7 mouse cellular contexts compared by ENCODE assay signal in genomic region chr10:18234560-18235401, GRCm38 (mm10). TPM values are rescaled to one million over a fixed set of nuclear protein-coding genes. Genes with fewer than 3 reads are reported as not detected.
DNase-seq lines count a peak whose midpoint lies in the region; ATAC-seq lines count a peak whose summit lies in the region.

Gene Ccdc28a, minus strand, starts transcription at chr10:18234998.

- H3K27ac ChIP-seq in intestine, embryonic 16.5 days (ENCODE audit: low read length) = peak within 1 kb of the TSS; percentile 65
- H3K27ac ChIP-seq in midbrain, embryonic 11.5 days (ENCODE audit: low read depth, low read length) = peak within 1 kb of the TSS; percentile 41; the same call in 1 of the 2 replicates

- H3K4me1 ChIP-seq in intestine, embryonic 16.5 days (ENCODE audit: control insufficient read depth, insufficient read depth, low read length) = no peaks in the 10 kb centered on the region
- H3K4me1 ChIP-seq in midbrain, embryonic 11.5 days (ENCODE audit: control insufficient read depth, insufficient read depth, low read length) = peaks cover 6% of the 10 kb centered on the region; the same call in 1 of the 2 replicates

- peak; percentile 91 for DNase-seq in adrenal gland, adult 8-10 months
- DNase-seq in embryo, embryonic 9.5 days (ENCODE audit: extremely low spot score) = peak; percentile 95
- peak; percentile 82 to 95 for DNase-seq in gastrocnemius, postnatal 4 days (ENCODE audit: low spot score in 2 of 2)
- DNase-seq in left cerebral cortex, postnatal 36 days (ENCODE audit: low spot score in 2 of 2) = peak; percentile 95 to 96
- peak; percentile 99 for DNase-seq in midbrain, embryonic 11.5 days (ENCODE audit: low spot score, missing footprints)
- peak; percentile 88 for DNase-seq in skeletal muscle tissue, adult 2 months (ENCODE audit: low read depth, low spot score)

- no peaks in the 10 kb centered on the region for H3K36me3 ChIP-seq in intestine, embryonic 16.5 days (ENCODE audit: control insufficient read depth, insufficient read depth, low read length)
- no peaks in the 10 kb centered on the region for H3K36me3 ChIP-seq in midbrain, embryonic 11.5 days (ENCODE audit: control insufficient read depth, insufficient read depth, low read length)

- ATAC-seq in intestine, embryonic 16.5 days = peak; percentile 98
- peak; percentile 99 for ATAC-seq in midbrain, embryonic 11.5 days (ENCODE audit: low FRiP score)

- 2% methylated on average over 41 of the region's 41 CpGs for WGBS in intestine, embryonic 16.5 days
- 2% methylated on average over 41 of the region's 41 CpGs for WGBS in midbrain, embryonic 11.5 days

- H3K9ac ChIP-seq in intestine, embryonic 16.5 days (ENCODE audit: low read depth, low read length) = peak within 1 kb of the TSS; percentile 77
- H3K9ac ChIP-seq in midbrain, embryonic 11.5 days (ENCODE audit: low read length) = peak within 1 kb of the TSS; percentile 70

- H3K4me3 ChIP-seq in intestine, embryonic 16.5 days (ENCODE audit: low read length) = peak within 1 kb of the TSS; percentile 79
- H3K4me3 ChIP-seq in midbrain, embryonic 11.5 days (ENCODE audit: low read depth, low read length) = peak within 1 kb of the TSS; percentile 77

- peak within 1 kb of the TSS; percentile 62 for H3K4me2 ChIP-seq in intestine, embryonic 16.5 days (ENCODE audit: low read depth, low read length)
- peak within 1 kb of the TSS; percentile 56 for H3K4me2 ChIP-seq in midbrain, embryonic 11.5 days

- H3K27me3 ChIP-seq in intestine, embryonic 16.5 days (replicated peaks; ENCODE audit: control insufficient read depth, insufficient read depth, low read length) = no peaks in the 10 kb centered on the region
- no peaks in the 10 kb centered on the region for H3K27me3 ChIP-seq in midbrain, embryonic 11.5 days (ENCODE audit: control insufficient read depth, insufficient read depth, low read length)

- H3K9me3 ChIP-seq in intestine, embryonic 16.5 days (ENCODE audit: control insufficient read depth, low read length) = no peaks in the 10 kb centered on the region
- H3K9me3 ChIP-seq in midbrain, embryonic 11.5 days (ENCODE audit: control insufficient read depth, low read length) = no peaks in the 10 kb centered on the region

- intact Hi-C loops in left cerebral cortex, postnatal 36 days (cut with DNase I) = loop anchor here (5.0 kb wide), 1 partner anchor 293 kb away; no protein-coding TSS in a partner anchor

RNA-seq across cellular contexts. Expression of gene Ccdc28a, which starts in this region (rescaled TPM):
- 10 to 100 TPM; 13.4 to 18.7 (median 15.6) TPM for total RNA-seq in adrenal gland, adult 8-10 months (2022)
- 1 to 10 TPM; 4.1 to 5.5 TPM for total RNA-seq in gastrocnemius, postnatal 4 days (2021)
- polyA plus RNA-seq in intestine, embryonic 16.5 days (2015; fragmentation: Nextera tagmentation; extraction: Ambion mirVana) = 28.3 and 29.6 TPM in 2 replicates
- 10 to 100 TPM; 29.2 to 33.5 TPM for total RNA-seq in left cerebral cortex, postnatal 36 days (2021)
- polyA plus RNA-seq in midbrain, embryonic 11.5 days (2014; fragmentation: Nextera tagmentation; extraction: Ambion mirVana) = 6.4 and 7.0 TPM in 2 replicates

Comparison
In these comparisons a context has a peak if more than half of its experiments do, and no peak if none do; other contexts are left out.
1. Peak in every context shown above with its lines: DNase-seq, ATAC-seq, H3K4me3 ChIP-seq and H3K27ac ChIP-seq.